Mouse (Mus musculus) MEL-GATA-1-ER (cell line): ENCODE measurements around the gene Fkbp5.

ENCODE experiments used
- DNase-seq: peaks from one replicate; pipeline ENCODE4 v3.0.0-alpha.2; 2012; ENCODE audit warnings: low read depth; ENCODE audit errors: extremely low read depth

The Fkbp5 gene

DNA sequence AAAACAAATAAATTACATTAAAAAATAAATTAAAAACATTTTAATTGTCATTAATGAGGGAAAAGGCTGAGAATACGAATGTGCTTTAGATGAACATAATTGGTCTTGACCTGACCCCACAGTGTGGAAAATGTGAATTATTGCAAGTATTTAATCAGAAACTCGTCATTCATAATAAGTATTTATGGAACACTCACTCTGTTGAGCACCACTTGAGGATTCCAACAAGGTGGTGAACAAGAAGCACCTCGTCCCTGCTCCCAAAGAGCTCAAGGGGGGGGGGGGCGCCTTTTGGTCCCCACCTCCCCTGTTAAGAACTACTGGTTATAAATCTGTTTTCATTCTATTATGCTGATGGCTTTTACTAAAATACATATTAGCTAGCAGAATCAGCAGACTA is 51.4 kb downstream of the Fkbp5 start:
- no peak for DNase-seq

DNA sequence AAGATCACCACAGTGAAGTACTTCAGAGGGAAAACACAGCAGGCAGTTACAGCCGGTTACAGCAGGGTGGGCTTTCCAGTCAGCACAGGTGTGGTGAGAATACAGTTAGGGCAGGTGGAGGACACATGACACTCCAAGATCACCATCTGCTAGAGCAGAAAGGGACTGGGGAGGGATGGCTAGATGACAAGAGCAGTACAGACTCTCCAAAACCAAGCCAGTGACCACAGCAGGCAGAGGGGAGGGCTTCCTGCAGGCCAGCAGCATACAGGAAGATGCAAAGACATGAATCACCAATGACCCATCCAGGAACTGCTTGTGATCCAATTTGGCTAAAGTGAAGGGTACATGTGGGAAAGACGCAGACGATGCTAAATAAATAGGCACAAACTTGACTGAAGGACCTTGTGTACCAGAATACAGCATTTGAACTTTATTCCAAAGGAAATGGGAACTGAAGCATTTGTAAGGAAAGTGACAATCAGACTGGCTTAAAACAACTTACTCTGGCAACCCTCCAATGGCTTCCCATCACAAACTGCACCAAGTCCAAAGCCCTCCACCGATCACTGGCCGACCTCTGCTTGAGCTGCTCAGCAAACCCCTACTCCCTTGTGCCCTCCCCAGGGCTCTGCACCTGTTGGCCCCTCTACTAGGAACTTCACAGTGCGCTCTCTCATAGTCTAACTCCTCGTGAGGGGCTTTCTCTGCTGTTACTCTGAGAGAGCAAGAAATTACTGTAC is 53.5 kb downstream of the Fkbp5 start:
- no peak for DNase-seq

DNA sequence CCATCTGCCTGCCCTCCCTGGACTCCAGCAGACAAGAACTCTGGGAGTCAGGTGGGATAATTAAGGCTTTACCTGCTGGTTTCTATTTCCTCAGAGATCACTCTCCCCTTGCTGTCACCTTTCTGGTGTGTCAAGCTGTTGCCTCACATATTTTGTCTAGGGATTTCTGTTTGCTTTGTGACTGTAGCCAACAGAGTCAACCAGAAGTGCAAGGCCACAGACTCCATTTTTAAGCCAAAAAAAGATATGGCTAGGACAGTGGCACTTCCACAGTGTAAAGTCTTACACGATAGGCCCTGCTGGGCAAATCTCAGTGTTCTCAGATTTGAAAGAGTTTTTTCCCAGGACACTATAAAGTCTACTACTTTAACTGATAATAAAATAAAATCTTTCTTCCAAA is 56.9 kb downstream of the Fkbp5 start:
- no peak for DNase-seq

DNA sequence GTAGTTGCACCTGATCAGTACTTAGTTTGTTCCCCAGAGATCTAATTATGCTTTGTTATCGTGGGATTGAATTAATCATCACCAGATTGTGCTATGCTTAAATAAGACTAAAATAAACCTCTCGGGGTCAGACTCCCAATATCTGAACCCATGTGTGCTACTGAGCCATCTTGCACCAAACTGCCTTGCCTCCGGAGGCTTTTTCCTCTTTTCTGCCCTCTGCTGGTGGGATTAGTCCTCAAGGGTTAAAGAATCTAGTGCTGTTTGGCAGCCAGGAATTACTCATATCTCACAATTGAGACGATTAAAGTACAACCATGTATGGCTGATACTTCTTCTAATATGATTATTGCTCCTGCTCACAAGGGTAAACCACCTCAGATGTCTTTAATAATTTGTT is 62.2 kb downstream of the Fkbp5 start:
- DNase-seq: peak; percentile 11

DNA sequence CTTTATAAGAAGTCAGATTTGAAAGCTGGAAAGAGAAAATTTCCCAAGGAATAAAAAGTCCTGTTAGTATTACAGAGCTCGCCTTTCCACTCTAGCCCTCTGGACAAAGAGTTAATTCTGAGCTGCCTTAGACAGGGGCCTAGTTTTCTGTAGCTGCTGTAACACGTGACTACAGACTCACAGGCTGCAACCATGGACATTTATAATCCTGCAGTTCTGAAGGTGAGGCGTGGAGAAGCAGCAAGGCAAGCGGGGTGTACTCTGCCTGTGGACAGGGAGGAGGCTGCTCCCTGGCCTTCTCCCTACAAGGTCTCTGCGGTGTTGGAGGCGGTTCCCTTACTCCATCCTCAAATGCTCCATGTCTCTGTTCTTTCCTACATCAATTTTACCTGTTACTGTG is 64.4 kb downstream of the Fkbp5 start:
- DNase-seq: no peak

DNA sequence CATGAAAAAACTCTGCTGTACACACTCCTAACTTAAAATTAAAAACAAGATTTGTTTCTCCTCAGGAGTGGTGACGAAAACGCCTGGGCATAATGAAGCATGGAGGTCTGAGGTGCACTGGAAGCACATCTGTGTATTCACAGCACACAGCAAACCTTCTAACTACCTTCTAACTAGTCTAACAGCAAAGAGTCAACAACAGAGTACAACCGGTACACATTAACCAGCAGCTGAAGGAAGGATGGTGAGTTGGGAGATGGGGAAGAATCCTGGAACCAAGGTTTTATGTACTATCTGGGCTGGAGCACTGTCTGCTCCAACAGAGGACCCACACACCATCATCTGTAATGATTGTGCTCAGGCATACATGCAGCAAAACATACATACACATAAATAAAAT is 65.4 kb downstream of the Fkbp5 start:
- DNase-seq: no peak

DNA sequence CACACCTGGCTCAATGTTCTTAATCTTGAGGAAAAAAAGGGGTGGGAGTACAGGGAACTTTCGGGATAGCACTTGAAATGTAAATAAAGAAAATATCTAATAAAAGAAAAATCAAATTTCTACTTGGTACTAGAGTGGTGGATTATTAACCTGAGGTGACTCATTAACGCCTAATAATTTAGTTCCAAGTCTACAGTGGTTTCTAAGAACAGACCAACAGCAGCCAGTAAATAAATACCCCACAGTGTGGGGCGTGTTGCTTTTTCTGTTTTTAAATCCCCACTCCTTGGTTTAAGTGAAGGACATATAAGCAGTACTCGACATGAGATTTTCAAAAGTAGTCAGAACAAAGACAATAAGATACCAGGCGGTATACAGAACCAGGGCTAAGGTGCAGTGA is 65.8 kb downstream of the Fkbp5 start:
- DNase-seq: no peak

DNA sequence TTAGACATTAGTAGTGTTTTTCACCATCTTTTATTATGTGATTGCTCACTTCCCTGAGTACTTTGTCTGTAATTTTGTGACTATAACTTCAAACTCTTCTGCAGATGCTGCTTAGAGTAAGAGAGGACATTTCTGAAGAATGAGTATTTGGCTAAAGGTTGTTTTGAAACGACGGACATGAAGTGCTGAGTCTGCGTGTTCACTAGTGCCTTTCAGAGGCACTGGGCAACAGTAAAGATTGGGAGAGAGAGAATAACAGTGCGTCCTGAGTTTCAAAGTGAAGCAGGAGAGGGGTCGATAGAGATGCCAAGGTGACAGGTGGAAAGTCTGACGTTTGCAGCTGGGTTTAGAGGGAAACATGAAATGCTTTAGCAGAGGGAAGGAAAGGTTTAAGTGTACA is 69.1 kb downstream of the Fkbp5 start:
- DNase-seq: no peak

DNA sequence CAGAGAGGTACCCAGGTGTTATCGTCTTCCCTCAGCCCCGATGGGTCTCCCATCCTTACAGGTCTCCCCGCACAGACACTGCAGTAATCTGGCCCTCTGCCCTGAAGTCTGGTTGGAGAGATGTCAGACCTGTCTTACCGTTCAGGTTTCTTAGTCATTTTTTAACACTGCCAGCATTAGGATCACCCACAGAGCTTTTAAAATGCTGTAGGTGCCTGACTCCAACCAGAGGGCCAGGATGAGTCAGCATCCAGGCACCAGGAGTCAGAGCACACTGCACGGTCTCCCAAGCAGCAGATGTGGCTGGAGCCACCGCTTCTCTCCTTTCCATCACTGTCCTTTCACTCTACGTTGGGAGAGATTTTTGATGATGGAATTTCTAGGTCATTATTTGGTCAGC is 69.5 kb downstream of the Fkbp5 start:
- DNase-seq: no peak

DNA sequence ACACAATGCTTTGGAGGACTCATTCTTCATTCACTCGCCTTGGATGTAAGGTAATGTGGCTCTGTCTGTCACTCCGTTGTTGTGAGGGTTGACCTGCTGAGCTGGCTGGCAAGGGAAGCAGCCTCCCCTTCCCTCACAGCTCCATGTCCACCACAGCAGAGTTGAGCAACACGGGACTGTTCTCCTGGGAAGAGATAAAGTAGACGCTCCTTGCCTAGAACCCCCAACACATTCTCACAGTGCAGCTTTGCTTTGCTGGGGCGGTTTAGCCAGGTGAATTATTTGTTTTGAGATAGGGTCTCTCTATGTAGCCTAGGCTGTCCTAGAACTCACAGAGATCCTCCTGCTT is 70.5 kb downstream of the Fkbp5 start:
- no peak for DNase-seq

DNA sequence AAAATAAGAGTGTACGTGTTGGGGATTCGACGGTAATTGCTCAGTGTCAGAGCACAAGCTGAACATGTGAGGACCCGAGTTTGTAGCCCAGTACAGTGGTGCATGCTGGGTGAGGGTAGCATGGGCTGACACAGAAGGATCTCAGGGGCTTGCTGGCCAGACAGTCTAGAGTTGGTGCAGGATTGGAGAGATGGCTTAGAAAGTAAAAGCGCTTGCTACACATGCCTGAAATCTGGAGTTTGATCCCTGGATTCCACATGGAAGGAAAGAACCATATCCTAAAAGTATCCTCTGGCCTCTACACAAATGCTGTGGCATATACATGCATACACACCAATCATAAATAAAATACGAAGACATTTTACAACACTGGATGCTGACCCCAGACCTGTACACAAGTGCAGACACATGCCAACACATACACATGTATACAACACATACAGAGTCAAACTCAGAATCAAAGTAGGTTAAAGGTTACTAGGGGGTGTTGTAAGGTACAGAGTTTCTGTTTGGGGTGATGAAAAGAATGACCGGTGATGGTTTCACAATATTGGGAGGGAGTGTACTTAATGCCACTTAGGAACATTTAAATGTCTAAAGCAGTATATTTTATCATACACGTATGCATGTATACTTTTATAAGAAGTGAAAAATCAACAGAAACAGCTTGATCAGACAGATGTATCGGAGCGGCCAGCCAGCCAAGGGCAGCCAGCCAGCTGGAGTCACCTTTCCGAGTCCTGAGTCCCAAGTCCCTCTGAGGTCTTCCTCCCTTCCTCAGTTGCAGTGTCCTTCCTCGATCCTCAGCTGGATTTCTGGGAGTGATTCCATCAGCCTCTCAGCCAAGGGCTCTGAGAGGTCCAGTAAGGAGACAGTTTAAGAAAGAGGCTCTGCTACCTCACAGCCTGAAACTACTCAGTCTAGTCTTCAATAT is 71.2 kb downstream of the Fkbp5 start:
- DNase-seq: no peak

DNA sequence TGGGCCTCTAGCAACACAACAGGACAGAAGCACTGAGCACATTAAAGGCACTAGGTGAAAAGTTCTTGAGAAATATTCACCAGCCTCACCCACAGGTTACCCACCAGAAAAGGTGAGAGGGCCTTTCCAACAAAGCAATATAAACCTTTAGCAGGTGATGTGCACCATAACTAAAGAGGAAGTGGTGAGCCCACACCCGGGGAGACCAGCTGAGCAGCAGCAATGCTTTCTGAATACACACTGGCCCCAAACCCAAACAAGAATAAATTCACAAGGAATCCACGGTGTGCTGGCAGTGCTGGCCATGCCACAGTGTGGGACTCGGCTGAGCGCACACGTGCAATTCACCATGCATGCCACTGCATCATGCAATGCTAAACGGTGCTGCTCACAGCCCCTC is 74.7 kb downstream of the Fkbp5 start:
- no peak for DNase-seq

DNA sequence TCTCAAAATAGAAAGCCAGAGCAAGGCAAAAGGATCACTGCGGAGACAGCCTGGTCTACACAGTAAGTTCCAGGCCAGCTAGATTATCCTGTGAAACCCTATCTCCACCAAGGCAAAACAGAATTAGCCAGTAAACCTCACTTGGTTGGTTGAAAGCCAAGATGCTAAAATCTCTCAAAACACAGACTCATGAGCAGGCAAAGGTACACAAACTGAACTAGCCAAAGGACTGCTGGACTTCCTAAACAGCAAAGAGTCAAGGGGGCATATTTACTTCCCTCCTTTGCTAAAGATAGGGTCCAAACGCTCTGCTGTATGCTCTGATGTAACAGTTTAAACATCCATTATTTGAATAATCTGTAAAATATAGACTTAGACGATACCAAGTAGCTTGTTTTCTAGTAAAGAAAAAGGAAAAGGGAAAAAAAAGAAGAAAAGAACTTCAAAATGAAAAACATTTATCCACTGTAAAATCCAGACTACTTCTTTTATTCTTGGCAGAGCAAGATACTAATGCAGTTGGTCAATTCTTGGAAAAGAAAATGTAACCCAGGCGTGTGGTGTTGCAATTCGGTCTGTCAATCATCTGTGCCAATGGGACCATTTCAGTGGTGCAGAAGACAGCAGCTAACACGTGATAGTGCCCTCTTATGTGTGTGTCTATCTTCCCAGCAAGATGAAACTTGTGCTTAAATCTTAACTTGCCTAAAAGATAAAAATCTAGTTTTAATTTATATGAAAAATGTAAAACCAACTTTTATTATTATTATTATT is 78.8 kb downstream of the Fkbp5 start:
- DNase-seq: no peak

DNA sequence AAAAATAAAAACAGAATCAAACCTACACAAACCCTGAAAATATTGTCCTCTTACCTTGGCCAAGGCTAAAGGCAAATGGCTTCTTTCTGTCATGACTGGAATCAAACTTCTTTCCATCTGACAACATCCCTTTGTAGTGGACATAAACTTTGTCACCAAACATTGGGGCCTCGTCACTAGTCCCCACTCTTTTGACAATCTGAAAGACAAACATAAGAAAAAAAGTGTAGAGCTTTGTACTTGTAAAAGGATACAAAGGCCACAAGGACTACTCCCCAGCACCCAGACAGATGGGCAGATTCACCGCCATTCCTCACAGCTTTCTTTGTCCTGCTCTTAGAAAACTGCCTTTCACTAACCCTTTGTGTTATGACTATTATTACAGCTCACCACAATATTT is 79.4 kb downstream of the Fkbp5 start:
- no peak for DNase-seq

DNA sequence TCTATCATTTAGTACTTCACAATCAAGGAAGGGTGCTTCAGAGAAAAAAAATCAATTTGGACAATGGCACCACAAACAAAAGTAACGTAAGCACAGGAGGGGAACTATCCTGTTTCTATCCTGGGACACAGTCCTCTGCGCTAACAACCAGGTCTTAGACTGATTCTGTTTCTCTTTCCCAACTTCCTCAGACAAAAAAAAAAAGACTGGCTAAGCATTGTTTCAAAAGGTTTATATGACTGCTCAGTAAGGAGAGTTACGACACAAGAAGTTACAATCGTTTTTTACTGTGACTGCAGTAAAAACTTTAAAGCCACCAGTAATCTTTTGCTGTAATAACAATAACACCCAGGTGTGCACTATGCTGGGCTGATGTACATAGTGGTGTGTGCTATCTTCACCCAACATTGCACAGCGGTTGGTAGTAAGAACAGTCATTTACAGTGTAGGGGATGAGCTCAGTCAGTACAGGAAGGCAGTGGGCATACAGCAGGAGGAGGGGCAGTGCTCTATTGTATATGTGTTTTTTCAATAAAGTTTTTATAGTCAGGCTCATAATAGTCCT is 82.3 kb downstream of the Fkbp5 start:
- no peak for DNase-seq

DNA sequence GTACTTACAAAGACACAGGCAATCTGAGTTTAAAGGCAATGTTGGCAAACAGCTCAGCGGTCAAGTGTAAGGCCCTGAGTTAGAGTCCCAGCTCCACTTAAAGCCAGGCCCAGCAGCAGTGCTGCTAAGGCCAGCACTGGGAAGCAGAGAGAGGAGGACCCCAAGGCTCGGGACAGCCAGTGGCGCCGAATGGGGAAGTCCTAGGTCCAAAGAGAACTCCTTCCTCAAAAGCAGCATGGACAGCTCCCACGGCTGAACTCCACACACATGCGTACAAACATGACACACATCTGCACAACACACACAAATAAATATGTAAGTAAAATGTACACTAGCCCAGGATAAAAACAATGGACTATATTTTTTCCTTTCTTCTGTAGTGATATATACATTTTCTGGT is 84.3 kb downstream of the Fkbp5 start:
- DNase-seq: no peak

DNA sequence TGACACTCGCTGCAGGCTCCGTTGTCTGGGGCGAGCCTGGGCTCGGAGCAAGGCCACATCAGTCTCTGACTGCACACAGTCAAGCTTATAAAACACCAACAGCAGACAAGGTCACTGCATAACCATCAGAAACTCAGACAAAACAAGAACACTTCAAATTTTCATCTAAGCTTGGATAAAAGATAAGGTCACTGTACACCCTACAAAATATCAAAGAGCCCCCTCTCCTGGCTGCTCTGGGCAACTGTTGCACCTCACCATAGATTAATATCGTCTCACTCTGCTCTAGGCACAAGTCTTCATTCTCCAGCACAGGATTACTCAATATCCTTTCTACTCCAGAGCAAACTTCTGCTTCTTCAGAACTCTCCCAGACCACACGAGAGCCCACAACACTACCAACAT is 85.4 kb downstream of the Fkbp5 start:
- no peak for DNase-seq

DNA sequence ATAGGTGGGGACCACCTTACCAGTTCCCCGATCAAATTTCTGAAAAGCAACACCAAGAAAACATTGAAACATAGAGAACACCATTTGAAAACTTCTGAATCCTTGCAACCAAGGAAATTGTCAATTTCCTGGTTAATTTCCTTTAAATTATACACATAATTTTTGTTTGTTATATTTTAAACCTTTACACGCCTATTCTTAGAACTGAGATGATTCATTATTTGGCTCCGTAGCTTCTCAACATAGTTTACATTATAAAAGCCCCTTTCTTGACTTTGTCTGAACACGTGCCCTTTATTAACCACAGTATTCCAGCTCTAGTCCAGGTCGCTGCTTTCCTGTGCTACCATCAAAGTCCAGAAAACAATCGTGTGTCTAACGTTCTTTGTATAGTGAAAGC is 86.3 kb downstream of the Fkbp5 start:
- no peak for DNase-seq

DNA sequence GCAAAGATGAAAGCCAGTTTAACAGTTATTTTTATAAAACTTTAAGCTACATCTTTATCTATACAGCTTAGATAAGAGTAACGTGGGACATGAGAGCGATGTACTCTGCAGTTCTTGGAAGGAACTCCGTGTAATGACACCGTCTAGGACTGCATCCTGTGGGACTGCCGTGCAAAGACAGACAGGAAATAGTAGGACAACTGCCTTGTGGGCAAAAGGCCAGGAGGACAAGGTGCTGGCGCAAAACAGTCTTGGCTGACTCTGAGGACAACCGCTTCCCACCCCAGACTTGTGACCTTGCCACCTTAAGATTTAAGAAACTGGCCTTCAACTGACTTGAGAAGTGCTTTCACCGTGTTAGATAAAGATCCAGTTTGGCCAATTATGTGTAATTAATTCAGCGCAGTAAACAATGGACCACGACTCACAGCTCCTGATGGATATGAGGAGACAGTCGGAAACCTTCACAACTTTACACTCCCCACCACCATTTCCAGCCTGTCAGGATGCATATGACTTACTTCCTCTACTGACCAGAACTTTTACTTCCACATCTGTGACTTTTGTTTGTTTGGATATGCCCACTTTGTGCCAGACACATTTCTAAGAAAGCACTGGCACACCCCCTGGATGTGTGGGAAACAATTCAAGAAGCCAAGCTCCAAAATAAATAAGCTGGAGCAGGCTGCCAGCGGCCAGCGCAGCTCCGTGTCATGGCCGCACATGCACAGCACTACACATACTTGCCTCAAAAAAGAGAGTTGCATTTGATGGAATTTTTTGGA is 88.7 kb downstream of the Fkbp5 start:
- no peak for DNase-seq

DNA sequence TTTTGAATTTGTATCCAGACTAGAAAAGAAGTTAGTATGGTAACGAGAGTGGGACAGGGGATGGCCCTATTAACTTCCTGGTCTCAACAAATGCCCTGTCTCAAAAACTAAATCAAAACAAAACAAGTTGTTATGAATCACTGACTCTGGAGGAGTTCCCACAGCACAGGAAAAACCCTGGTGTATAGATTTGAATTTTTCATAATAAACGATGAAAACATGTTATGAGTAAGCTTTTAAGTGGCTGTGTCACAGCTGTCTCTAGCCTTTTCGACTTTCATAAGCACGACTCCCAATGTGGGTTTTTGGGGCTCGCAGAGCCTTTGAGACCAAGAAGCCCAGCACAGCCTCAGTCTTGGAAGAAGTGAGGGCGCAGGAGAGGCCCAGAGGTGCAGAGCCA is 89.7 kb downstream of the Fkbp5 start:
- DNase-seq: no peak

DNA sequence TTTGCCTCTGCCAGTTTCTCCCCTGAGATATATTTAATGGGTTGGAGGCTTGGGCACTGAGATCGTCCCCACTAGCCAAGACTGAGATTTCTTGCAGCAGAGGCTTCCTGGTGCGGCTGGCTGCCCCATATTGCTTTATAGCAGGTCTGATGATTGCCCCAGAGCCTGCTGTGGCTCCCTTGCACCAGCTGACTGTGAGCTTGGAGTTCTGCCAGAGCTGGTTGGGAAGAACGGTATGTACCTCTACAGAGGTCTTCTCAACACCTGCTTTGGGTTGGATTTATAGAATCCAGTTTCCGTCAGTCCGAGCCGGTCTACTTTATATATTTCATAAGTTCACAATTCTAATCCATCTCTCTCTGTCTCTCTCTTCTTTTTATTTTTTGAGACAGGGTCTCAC is 93.0 kb downstream of the Fkbp5 start:
- no peak for DNase-seq
